Mouse (Mus musculus): ENCODE data around the gene Stk19.

Gene Stk19

DNA sequence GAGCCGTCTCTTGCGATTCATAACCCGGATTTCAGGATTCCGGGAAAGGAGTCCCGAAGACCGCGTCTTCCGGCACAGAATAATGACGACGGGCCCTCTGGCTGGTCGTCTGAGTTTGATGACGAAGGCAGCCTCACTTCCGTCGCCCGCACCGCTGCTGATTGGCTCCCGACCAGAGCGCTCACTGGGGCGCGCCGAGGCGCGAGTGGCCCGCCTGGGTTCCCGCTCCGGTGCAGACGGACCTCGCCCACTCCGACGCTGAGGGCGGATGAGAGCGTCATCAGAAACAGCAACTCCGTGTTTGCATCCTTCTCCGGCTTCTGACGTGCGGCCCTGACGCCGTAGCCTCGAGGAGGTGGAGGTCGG lies at the start of gene Stk19, which contains the start of gene Dxo:
Gene Stk19 (minus strand): TSS at position 90 of the 366 bp plus-strand sequence.
Gene Dxo (plus strand): TSS at position 164 of the 366 bp plus-strand sequence.
- DNase-seq (ENCODE audit: low read depth) = peak; percentile 97

GRCm38 (mm10) chr17:34885615-34886014 lies 48.9 kb upstream of the Stk19 start:
- no peak for DNase-seq (ENCODE audit: low read depth)

- no peak for DNase-seq (ENCODE audit: low read depth)
These were observed 48.0 kb upstream of the Stk19 start for GRCm38 (mm10) chr17:34884704-34885103.

- peak; percentile 37 for DNase-seq (ENCODE audit: low read depth)
These were observed 46.6 kb upstream of the Stk19 start for GRCm38 (mm10) chr17:34883332-34883731.

DNA sequence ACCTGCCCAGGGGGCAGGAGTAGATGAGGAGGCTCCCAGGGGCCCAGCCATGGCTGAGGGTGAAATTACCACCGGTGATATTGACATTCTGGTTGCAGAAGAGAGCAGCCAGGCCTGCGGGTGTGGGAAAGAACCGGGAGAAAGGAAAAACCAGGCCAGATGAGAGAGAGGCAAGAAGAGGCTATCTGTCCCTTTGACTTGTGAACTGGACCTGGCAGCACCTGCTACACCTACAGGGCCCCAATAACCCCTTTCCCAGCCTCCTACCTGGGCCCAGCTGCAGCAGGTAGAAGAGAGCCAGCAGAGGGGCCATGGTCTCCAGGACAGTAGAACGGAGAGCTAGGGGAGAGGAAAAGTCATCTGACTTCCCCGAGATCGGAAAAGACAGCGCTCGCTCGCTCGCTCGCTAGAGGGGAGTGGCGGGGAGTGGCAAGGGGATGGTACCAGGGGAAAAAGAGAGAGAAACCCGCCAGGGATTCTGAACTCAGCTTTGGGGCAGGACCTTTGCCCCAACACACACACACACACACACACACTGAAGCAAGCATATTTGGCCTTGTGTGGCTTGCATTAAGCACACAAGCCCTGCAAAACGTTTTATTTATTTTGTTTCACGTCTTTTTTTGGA lies 45.1 kb upstream of the Stk19 start, which contains the start of gene Gm20547:
Gene Gm20547 (minus strand): TSS at position 360 of the 628 bp plus-strand sequence.
- DNase-seq (ENCODE audit: low read depth) = no peak

DNA sequence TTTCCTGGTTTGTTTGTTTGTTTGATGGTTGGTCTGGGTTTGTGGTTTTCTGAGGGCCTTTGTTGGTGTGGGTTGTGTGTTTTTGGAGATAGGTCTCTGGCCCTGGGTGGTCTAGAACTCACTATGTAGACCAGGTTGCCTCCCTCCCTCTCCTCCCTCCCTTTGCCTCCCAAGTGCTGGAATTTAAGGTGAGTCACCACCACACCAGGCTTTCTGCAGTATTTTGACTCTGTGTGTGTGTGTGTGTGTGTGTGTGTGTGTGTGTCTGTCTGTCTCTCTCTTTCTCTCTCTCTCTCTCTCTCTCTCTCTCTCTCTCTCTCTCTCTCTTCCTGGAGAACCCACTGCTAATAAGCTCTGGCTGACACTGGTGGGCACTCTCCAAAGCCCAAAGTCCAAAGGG lies 44.4 kb upstream of the Stk19 start:
- no peak for DNase-seq (ENCODE audit: low read depth)

DNA sequence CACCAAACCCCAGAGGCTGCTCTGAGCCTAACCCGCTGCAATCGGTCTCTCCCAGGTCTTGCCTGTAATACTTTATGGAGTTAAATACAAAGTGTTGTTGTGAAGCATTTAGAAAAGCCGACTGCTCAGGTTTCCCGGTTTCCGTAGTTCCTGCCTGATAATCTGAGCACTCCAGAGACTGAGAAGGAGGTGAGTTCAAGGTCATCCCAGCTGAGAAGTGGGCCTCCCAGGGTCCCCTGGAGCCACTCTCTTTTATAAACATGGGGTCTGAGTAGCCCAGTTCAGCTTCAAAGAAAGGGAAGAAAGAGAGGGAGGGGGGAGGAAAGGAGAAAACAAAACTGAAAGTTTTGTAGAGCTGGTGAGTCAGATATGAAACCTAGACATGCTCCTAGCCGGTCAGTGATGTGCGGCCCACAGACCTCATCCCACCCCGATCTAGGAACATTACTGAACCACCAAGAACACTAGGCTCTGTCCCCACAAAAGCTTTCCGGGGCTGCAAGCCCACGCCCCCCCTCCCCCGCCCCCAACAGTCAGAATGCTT lies 42.7 kb upstream of the Stk19 start, which contains the start of gene Zbtb12:
Gene Zbtb12 (plus strand): TSS at position 148 of the 544 bp plus-strand sequence.
- DNase-seq (ENCODE audit: low read depth) = peak; percentile 44

- DNase-seq (ENCODE audit: low read depth) = peak; percentile 38
These were observed 37.6 kb upstream of the Stk19 start for GRCm38 (mm10) chr17:34874321-34874720.

DNA sequence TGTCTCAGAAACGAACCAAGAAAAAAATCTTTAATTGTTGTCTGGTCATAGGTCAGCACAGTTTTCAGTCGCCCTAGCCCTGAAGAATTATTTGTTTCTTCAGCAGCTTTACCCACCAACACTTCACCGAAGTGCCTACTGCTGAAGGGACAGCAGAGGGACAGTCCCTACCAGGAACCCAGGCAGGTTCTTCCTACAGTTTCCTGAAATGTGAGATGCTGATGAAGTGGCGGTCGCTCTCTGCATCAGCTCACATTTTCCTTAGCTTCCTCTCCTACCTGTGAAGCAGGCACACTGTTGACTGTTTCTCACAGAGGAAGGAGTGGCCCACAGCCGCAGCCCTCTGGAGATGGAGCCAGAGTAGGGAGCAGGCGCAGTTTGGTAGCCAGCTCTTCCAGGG lies 29.2 kb upstream of the Stk19 start:
- DNase-seq (ENCODE audit: low read depth) = no peak

GRCm38 (mm10) chr17:34862416-34863081 lies 25.8 kb upstream of the Stk19 start, which contains the start of gene Cfb:
Cfb (minus strand) TSS chr17:34862518.
- no peak for DNase-seq (ENCODE audit: low read depth)

DNA sequence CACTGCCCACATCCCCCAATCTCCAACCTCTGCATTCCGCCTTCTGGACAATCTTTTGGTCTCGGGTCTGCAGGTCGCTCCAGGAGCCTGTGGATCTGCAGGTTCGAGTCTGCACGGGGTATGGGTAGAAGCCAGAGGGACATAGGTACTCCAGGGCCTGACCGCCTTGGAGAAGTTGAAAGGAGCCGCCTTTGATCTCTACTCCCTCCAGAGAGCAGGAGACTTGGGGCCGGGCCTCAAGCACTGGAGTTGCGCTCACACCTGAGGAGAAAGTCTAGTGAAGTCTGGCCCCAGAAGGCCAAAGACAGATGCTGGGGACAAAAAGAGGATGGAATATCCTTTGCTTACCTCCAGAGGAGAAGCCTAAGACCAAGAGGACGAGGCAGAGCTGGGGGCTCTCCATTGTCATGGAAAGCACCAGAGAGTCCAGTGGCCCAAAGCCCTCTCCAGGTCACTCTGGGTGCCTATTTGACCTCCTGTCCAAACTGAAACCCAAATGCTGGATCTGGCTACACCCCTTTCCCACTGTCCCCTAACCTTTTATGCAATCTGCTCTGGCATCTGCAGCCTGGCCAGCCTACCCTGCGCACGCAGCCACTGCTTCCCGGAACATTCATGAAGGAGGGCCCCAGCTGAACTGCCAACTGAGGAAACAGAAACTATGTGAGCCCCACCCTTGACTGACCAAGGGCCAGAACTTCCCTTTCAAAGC lies 25.1 kb upstream of the Stk19 start:
- DNase-seq (ENCODE audit: low read depth) = no peak

DNA sequence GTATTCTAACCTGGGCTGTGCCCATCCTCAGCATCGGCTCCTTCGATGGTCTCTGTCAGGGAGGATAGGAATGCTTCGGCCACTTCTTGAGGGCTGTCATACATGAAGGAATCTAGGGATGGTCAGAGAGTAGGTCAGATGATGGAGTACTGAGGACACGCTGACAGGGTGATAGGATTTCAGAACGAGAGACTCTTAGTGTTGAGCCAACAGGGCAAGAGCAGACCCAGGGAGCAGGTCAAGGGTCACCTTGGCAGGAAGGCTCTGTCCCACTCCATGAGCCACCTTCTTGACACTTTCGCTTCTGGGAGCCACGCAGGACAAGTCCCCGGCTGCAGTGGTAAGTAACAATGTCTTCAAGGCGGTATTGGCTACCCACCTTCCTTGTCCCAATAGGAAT lies 23.8 kb upstream of the Stk19 start:
- no peak for DNase-seq (ENCODE audit: low read depth)

DNA sequence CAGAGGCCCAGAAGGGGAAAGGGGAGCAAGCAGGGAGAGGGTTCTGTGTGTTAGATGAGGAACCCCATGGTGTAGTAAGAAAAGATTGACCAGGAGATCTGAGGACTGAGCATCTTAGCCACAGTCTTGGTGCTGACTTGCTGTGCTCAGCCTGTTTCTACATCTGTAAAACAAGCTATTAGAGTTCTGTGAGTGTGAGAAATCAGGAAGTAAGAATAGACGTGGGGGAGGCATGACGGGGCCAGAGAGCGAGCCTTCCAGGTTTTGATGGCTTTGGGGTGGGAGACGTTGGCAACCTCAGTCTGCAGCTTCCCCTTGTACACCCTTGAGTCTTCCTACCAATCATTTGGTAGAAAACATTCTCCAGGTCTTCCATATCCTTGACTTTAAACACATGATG lies 21.9 kb upstream of the Stk19 start:
- no peak for DNase-seq (ENCODE audit: low read depth)

- peak; percentile 56 for DNase-seq (ENCODE audit: low read depth)
These were observed 19.1 kb upstream of the Stk19 start for GRCm38 (mm10) chr17:34855825-34856224.

- DNase-seq (ENCODE audit: low read depth) = no peak
These were observed 18.0 kb upstream of the Stk19 start for GRCm38 (mm10) chr17:34854761-34855160.

DNA sequence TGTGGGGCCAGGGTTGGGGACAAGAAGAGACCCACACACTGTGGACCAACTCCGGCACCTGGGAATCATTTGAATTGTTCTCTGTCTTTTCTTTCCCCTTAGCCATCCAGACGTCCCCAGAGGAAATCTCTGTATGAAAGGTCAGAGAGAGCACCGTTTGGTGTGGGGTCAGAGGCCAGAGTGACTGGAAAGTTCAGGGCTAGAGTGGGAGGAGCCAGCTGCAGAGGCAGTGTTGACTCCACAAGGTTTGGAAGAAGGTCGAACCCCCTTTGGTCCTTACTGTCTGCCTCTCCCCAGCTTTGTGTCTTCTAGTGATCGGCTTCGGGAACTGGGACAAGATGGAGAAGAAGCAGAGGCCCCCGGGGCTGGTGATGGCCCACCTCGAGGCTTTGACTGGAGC lies 16.8 kb upstream of the Stk19 start:
- no peak for DNase-seq (ENCODE audit: low read depth)

- peak; percentile 34 for DNase-seq (ENCODE audit: low read depth)
These were observed 13.9 kb upstream of the Stk19 start for GRCm38 (mm10) chr17:34850517-34851125.

DNA sequence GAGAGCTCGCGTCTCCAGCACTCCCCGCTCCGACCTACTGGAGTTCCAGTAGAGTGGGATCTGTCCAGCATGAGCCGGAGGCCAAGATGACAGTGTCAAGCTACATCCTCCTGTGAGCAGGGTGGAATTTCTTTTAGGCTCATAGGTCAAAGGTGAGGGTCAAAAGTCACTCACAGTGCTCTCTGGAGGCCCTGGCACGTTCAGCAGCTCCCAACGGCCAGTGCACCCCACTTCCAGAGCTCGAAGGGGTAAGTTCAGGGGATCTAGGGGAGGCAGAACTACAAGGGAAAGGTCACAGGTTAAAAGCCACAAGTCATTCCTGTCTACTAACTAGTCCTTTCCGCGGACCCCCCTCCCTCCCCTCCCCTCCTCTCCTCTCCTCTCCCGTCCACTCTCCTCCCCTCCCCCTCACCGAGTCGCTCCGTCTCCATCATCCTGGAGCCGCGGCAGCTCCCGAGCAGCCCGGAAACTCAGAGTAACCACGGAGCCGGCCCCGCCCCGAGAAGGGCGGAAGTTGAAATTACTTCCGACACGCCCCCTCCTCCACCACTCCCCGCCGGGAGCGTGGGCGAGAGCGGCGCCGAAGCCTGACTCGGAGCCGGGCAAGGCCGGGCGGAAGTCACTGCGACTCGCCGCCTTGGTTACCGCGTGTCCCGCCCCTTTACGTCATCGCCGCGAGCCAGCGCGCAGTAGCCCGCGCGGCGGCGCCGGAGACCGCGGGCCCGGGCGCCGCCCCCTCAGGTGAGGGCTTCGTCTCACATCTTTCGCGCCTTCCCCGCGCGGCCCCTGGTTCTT lies 13.2 kb upstream of the Stk19 start, which contains the start of the genes Skiv2l and Nelfe:
Gene Skiv2l (minus strand): TSS at position 489 of the 795 bp plus-strand sequence.
Gene Nelfe (plus strand): TSS at position 670 of the 795 bp plus-strand sequence.
- peak; percentile 97 for DNase-seq (ENCODE audit: low read depth)

- DNase-seq (ENCODE audit: low read depth) = no peak
These were observed 10.9 kb upstream of the Stk19 start for GRCm38 (mm10) chr17:34847615-34848014.

- no peak for DNase-seq (ENCODE audit: low read depth)
These were observed 10.4 kb upstream of the Stk19 start for GRCm38 (mm10) chr17:34847192-34847591.

- no peak for DNase-seq (ENCODE audit: low read depth)
These were observed 8.1 kb upstream of the Stk19 start for GRCm38 (mm10) chr17:34844884-34845283.

All from 416B (cell line).